Mouse (Mus musculus): ENCODE measurements at regions not wholly inside any gene's neighbourhood (a gene's known extent, or its start where the extent isn't known, plus 50 kb on each side); places are given as distances from the start of the nearest gene placed in this dataset.

GRCm38 (mm10) chr10:100685748-100686147 is 95.5 kb downstream of the 1700017N19Rik start:
- no peak for DNase-seq (ENCODE audit: low spot score in 2 of 2)

- no peak for DNase-seq (ENCODE audit: low spot score in 2 of 2)
These were observed 105.7 kb downstream of the 1700017N19Rik start for GRCm38 (mm10) chr10:100695944-100696343.

GRCm38 (mm10) chr10:100699206-100699605 is 108.9 kb downstream of the 1700017N19Rik start:
- DNase-seq (ENCODE audit: low spot score in 2 of 2) = no peak

GRCm38 (mm10) chr10:100700281-100701205 is 110.3 kb downstream of the 1700017N19Rik start:
- DNase-seq (ENCODE audit: low spot score in 2 of 2) = no peak

GRCm38 (mm10) chr10:100701938-100702337 is 111.7 kb downstream of the 1700017N19Rik start:
- no peak for DNase-seq (ENCODE audit: low spot score in 2 of 2)

- no peak for DNase-seq (ENCODE audit: low spot score in 2 of 2)
These were observed 125.9 kb downstream of the 1700017N19Rik start for GRCm38 (mm10) chr10:100716084-100716667.

- DNase-seq (ENCODE audit: low spot score in 2 of 2) = no peak
These were observed 128.3 kb downstream of the 1700017N19Rik start for GRCm38 (mm10) chr10:100718574-100718973.

GRCm38 (mm10) chr10:100741269-100741668 is 151.0 kb downstream of the 1700017N19Rik start:
- no peak for DNase-seq (ENCODE audit: low spot score in 2 of 2)

- DNase-seq (ENCODE audit: low spot score in 2 of 2) = peak; percentile 35 to 78
These were observed 151.8 kb downstream of the 1700017N19Rik start for GRCm38 (mm10) chr10:100742065-100742464.

GRCm38 (mm10) chr10:100746151-100746550 is 155.9 kb downstream of the 1700017N19Rik start:
- DNase-seq (ENCODE audit: low spot score in 2 of 2) = no peak

- no peak for DNase-seq (ENCODE audit: low spot score in 2 of 2)
These were observed 164.7 kb downstream of the 1700017N19Rik start for GRCm38 (mm10) chr10:100754957-100755356.

GRCm38 (mm10) chr10:100774252-100774651 is 184.0 kb downstream of the 1700017N19Rik start:
- DNase-seq (ENCODE audit: low spot score in 2 of 2) = no peak

GRCm38 (mm10) chr10:100792166-100792565 is 201.9 kb downstream of the 1700017N19Rik start:
- no peak for DNase-seq (ENCODE audit: low spot score in 2 of 2)

- DNase-seq (ENCODE audit: low spot score in 2 of 2) = no peak
These were observed 202.3 kb downstream of the 1700017N19Rik start for GRCm38 (mm10) chr10:100792569-100792968.

GRCm38 (mm10) chr10:100795215-100795972 is 205.1 kb downstream of the 1700017N19Rik start:
- DNase-seq (ENCODE audit: low spot score in 2 of 2) = no peak

GRCm38 (mm10) chr10:100811639-100812038 is 221.4 kb downstream of the 1700017N19Rik start:
- DNase-seq (ENCODE audit: low spot score in 2 of 2) = no peak

- DNase-seq (ENCODE audit: low spot score in 2 of 2) = no peak
These were observed 244.5 kb downstream of the 1700017N19Rik start for GRCm38 (mm10) chr10:100834794-100835193.

- no peak for DNase-seq (ENCODE audit: low spot score in 2 of 2)
These were observed 262.9 kb downstream of the 1700017N19Rik start for GRCm38 (mm10) chr10:100853213-100853612.

- DNase-seq (ENCODE audit: low spot score in 2 of 2) = no peak
These were observed 266.2 kb downstream of the 1700017N19Rik start for GRCm38 (mm10) chr10:100856509-100856908.

GRCm38 (mm10) chr10:100865501-100866181 is 275.4 kb downstream of the 1700017N19Rik start:
- DNase-seq (ENCODE audit: low spot score in 2 of 2) = no peak

GRCm38 (mm10) chr10:100868360-100868916 is 278.2 kb downstream of the 1700017N19Rik start:
- DNase-seq (ENCODE audit: low spot score in 2 of 2) = no peak

Data from spleen, postnatal 4 days (tissue).